8 mouse cellular contexts compared by ENCODE assay signal in the genomic region with DNA sequence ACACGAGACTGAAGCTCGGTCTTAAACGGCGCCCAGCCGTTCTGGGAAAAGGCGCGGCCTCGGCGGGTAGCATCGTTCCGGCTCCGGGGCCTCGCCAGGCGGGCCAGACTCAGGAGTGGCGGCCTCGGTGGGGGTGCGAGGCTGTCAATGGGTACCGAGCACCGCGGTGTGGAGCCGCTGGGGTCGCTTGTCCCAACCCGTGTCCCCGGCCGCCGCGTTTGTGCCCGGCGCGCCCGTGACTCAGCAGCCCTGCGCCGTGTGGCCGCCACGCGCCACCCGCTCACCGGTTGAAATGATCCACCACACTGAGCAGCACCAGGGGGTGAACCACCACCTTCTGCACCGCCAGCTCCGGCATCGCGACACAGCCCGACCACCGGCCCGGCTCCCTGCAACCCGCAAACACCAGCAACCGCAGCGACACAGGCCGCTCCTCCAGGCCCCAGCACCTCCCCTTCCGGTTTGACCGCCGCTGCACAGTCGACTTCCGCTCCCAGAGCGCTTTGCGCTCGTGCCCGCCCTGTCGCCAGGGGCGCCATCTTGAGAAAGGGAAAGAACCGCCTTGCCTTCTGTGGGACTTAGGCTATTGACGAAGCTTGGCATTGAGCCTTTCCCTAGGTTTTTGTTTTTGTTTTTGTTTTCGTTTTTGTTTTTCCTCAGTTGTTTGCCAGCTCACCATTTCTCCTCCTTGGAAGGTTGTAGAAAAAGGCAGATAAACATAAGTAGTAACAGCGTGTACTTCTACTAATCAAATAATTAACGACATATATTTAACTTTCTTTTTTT. TPM values are rescaled to one million over a fixed set of nuclear protein-coding genes. Genes with fewer than 3 reads are reported as not detected.
DNase-seq lines count a peak whose midpoint lies in the region; ATAC-seq lines count a peak whose summit lies in the region.

A gene (minus strand): TSS at position 470 of the 786 bp plus-strand sequence.

- H3K4me3 ChIP-seq in intestine, embryonic 14.5 days (ENCODE audit: low read depth, low read length): peak within 1 kb of the TSS; percentile 78

- no peaks in the 10 kb centered on the region for H3K27me3 ChIP-seq in intestine, embryonic 14.5 days (replicated peaks; ENCODE audit: control insufficient read depth, insufficient read depth, low read length)

- H3K4me1 ChIP-seq in intestine, embryonic 14.5 days (replicated peaks; ENCODE audit: control insufficient read depth, insufficient read depth, low read length): peaks cover 16% of the 10 kb centered on the region

- H3K27ac ChIP-seq in intestine, embryonic 14.5 days (ENCODE audit: low read depth): peak within 1 kb of the TSS; percentile 83

- peak within 1 kb of the TSS; percentile 85 for H3K9ac ChIP-seq in intestine, embryonic 14.5 days (ENCODE audit: low read length)

- no peaks in the 10 kb centered on the region for H3K9me3 ChIP-seq in intestine, embryonic 14.5 days (ENCODE audit: control insufficient read depth, low read length)

- H3K4me2 ChIP-seq in intestine, embryonic 14.5 days (ENCODE audit: low read length): peak within 1 kb of the TSS; percentile 83

- DNase-seq in adrenal gland, adult (ENCODE audit: inconsistent age in 2 of 2, low spot score in 1 of 2): peak; percentile 96 to 98
- DNase-seq in embryo, embryonic 10.5 days (ENCODE audit: low spot score): peak; percentile 97
- DNase-seq in gastrocnemius, postnatal 25 days: peak; percentile 92
- DNase-seq in intestine, embryonic 14.5 days (ENCODE audit: low spot score): peak; percentile 91
- peak; percentile 90 to 92 for DNase-seq in left cerebral cortex, postnatal 14 days (ENCODE audit: low spot score in 2 of 2)
- peak; percentile 97 for DNase-seq in mesoderm, embryonic 11.5 days (ENCODE audit: low read depth, low spot score)
- peak; percentile 87 to 88 for DNase-seq in right cerebral cortex, postnatal 36 days (ENCODE audit: low spot score in 2 of 2)
- peak; percentile 94 for DNase-seq in yolk sac, embryonic 10.5 days (ENCODE audit: low spot score)

- peaks cover 30% of the 10 kb centered on the region for H3K36me3 ChIP-seq in intestine, embryonic 14.5 days (ENCODE audit: control insufficient read depth, insufficient read depth, low read length)

- peak; percentile 95 for ATAC-seq in intestine, embryonic 14.5 days (replicated peaks; ENCODE audit: low FRiP score, low TSS enrichment, low read depth)

- intact Hi-C loops in left cerebral cortex, postnatal 14 days (cut with DNase I): no loop called here

- 2% methylated on average over 59 of the region's 65 CpGs for WGBS in intestine, embryonic 14.5 days

RNA-seq across cellular contexts. Expression of the gene that starts here (rescaled TPM):
- total RNA-seq in gastrocnemius, postnatal 25 days (2021): 100 to 1,000 TPM; 114 to 124 TPM
- polyA plus RNA-seq in intestine, embryonic 14.5 days (2014; fragmentation: Nextera tagmentation; extraction: Ambion mirVana): 254 and 272 TPM in 2 replicates
- total RNA-seq in left cerebral cortex, postnatal 14 days (2021): 100 to 1,000 TPM; 106 TPM

Comparison
In these comparisons a context has a peak if more than half of its experiments do, and no peak if none do; other contexts are left out.
1. Peak in every context shown above with its lines: DNase-seq, ATAC-seq, H3K4me3 ChIP-seq and H3K27ac ChIP-seq.